Mouse (Mus musculus): ENCODE measurements around the gene Cldn3.

DNA sequence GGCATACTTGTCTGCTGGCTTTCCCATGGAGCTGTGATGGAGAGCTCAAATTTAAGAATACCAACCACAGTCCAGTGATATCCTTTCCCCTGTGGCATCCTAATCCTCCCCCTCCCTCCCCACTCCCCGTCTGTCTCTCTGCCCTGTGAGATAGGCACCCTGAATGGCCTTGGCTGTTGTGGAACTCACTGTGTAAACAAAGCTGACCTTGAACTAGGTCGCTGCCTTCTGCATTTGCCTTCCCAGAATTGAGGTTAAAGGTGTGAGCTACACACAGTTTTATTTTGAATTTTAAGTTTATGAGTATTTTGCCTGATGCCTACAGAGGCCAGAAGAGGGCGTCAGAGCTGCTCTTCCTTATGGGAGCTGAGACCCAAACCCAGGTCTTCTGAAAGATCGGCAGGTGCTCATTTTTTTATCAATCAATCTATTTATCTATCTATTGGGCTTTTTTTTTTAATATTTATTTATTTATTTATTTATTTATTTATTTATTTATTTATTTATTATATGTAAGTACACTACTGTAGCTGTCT lies 30.3 kb downstream of the Cldn3 start:
- TF ChIP-seq ZC3H11A (IDR thresholded peaks at IDR 0.05; ENCODE audit: borderline replicate concordance, low read depth, low read length): no peak
- TF ChIP-seq HCFC1 (IDR thresholded peaks at IDR 0.05; ENCODE audit: borderline replicate concordance, insufficient read depth, low read length): no peak
- TF ChIP-seq ZNF384 (IDR thresholded peaks at IDR 0.05; ENCODE audit: low read depth, low read length): no peak
- TF ChIP-seq CHD2 (IDR thresholded peaks at IDR 0.05; ENCODE audit: low read depth, low read length): no peak

Data from ES-E14 (cell line).